Mouse (Mus musculus) midbrain, embryonic 15.5 days (tissue): Measurements from ENCODE around the gene Asic4. TPM values are rescaled to one million over a fixed set of nuclear protein-coding genes. Genes with fewer than 3 reads are reported as not detected.
A peak's percentile ranks its signal among the peaks of the same experiment; 100 is the strongest.

Source experiments
- ATAC-seq: fragments of 200-750 bp; cut with Nextera tagmentation; replicated peaks from 2 replicates; pipeline ENCODE4 v1.8.0; 2017; ENCODE audit warnings: moderate TSS enrichment
- H3K27ac ChIP-seq: fragments of 300-500 bp; sonication (generic); 2 replicates; pipeline ENCODE4 v1.5.1; 2015; ENCODE audit warnings: mild to moderate bottlenecking, inconsistent platforms
- H3K27me3 ChIP-seq: fragments of 300-500 bp; sonication (generic); replicated peaks from 2 replicates; pipeline ENCODE4 v1.6.1; 2015; ENCODE audit warnings: inconsistent platforms
- H3K36me3 ChIP-seq: fragments of 300-500 bp; sonication (generic); replicated peaks from 2 replicates; pipeline ENCODE4 v1.6.1; 2015; ENCODE audit warnings: inconsistent platforms
- H3K4me1 ChIP-seq: fragments of 300-500 bp; sonication (generic); 2 replicates; pipeline ENCODE4 v1.6.1; 2015; ENCODE audit warnings: inconsistent platforms
- H3K4me2 ChIP-seq: fragments of 300-500 bp; sonication (generic); 2 replicates; pipeline ENCODE4 v1.6.1; 2015; ENCODE audit warnings: inconsistent platforms, mild to moderate bottlenecking, moderate library complexity
- H3K4me3 ChIP-seq: fragments of 300-500 bp; sonication (generic); 2 replicates; pipeline ENCODE4 v1.5.1; 2015; ENCODE audit warnings: mild to moderate bottlenecking, inconsistent platforms
- H3K9ac ChIP-seq: fragments of 300-500 bp; sonication (generic); 2 replicates; pipeline ENCODE4 v1.6.1; 2015; ENCODE audit warnings: mild to moderate bottlenecking, inconsistent platforms
- H3K9me3 ChIP-seq: fragments of 300-500 bp; sonication (generic); 2 replicates; pipeline ENCODE4 v1.6.1; 2016; ENCODE audit warnings: inconsistent platforms
- WGBS: fragments of 180-500 bp; shearing (Covaris S2); methylation state at CpG from one replicate; pipeline ENCODE4 v1.1.7; 2015; ENCODE audit warnings: mixed read lengths; 5-methylcytosine and 5-hydroxymethylcytosine counted together
- polyA plus RNA-seq: library from polyadenylated mRNA; unstranded; fragments of >200 nt; fragmentation: Nextera tagmentation; extraction: Ambion mirVana; gene quantifications from 2 replicates; pipeline ENCODE4 v1.2.1, GENCODE M21; 2015

Asic4 gene
- polyA plus RNA-seq, 1 experiment from 2014 or later = 73.2 TPM

DNA sequence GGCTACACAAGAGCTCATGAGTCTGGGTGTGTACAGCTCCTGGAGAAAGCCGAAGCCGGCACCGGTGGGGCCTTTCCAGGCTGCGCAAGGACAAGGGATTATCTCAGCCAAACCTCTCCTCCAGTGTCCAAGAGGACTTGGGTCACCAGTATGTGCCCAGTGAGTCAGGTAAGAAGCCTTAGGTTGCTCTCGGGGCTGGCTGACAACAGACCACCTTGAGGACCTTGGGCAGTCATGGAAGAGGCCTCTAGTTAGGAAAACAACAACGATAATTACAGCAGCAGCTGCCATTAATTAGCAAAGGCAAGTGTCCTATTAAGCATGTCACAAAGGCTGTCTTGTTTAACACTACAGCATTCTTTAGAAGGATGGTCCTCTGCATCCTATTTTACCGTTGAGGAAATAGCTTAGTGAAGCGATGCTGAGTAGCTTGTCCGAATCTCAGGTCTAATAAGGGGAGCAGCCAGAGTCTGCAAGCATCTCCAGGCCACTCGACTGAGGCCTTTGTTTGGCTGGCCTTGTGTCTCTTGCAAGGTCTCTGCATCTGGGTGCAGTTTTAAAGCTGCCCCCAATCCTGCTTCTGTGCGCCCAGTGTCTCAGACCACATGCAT, 26.4 kb upstream of the Asic4 start:
- H3K4me1 ChIP-seq = peaks cover 21% of the 10 kb centered on the region
- no peak overlapping the region for H3K27ac ChIP-seq
- peaks cover 44% of the 10 kb centered on the region for H3K27me3 ChIP-seq
- 42% methylated on average over 11 of the region's 11 CpGs for WGBS
- H3K36me3 ChIP-seq = no peaks in the 10 kb centered on the region
- no peak overlapping the region for H3K4me3 ChIP-seq
- no peaks in the 10 kb centered on the region for H3K9me3 ChIP-seq
- no peak overlapping the region for H3K9ac ChIP-seq
- ATAC-seq = no peak
- peak overlapping the region; percentile 53 for H3K4me2 ChIP-seq

DNA sequence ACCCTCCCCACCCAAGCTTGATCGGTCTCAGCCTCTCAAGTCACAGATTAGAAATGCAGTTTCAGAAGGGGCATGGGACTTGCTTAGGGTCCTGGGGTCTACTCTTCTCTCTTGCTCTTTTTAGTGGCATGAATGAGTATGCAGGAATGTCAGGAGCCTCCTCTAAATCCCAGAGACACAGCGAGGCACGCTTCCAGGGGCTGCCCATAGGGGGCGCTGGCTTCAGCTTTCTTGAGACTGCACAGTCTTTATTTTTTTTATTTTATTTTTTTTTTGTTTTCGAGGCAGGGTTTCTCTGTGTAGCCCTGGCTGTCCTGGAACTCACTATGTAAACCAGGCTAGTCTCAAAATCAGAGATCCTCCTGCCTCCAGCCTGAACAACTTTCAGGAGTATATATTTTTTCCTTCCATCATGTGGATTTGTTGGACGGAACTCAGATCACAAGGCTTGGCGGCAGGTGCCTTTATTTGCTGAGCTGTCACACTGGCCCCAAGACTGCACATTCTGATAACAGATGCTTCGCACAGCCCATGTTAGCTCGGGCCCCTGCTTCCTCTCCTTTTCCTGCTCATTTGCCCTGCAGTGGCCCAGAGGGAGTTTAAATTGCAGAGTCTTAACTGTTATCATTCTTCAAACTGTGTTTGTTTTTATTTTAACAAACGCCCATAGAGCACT, 24.3 kb upstream of the Asic4 start:
- no peak overlapping the region for H3K27ac ChIP-seq
- H3K4me3 ChIP-seq = no peak overlapping the region
- ATAC-seq = no peak
- H3K9ac ChIP-seq = no peak overlapping the region
- peaks cover 34% of the 10 kb centered on the region for H3K27me3 ChIP-seq
- H3K9me3 ChIP-seq = no peaks in the 10 kb centered on the region
- WGBS = 33% methylated on average over 10 of the region's 10 CpGs
- H3K4me1 ChIP-seq = peaks cover 21% of the 10 kb centered on the region
- no peak overlapping the region for H3K4me2 ChIP-seq
- H3K36me3 ChIP-seq = no peaks in the 10 kb centered on the region

DNA sequence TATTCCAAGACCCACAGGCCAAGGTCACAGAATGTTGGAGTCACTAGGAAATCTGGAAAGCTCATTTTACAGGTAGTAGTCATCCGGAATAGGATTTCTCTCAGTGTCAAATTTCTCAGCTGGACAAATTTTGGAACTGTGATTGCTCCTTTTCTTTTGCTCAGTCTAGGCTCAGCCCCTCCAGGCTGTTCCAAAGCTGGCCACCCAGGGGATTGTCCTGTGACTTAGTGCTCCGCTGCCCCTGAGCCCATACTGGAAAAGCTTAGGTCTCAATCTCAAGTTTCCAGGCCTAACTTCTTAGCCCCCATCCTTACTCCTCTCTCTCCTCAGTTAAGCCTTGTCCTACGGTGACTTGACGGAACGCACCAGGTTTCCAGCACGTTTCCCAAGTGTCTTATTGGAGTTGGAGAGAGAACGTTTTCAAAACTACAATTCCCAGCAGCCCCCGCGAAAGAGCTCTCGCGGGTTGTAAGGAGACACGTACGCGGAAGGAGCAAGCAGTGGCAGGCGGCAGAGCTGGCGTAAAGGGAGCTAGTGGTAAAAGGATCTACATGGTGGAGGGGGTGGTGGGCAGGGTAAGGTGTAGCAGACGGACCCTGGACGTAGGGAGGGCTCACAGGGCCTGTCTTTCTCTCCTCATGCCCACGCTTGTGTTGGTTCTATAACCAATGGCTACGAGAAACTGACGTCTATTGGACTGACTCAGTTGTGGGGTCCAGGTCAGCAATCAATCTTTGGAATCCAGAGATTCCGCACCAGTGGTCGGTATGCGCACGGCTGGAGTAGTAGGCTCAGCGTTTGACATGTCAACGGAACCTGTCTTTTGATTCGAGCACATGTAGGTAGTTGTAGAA, 14.5 kb upstream of the Asic4 start, which contains the start of gene Gmppa:
TSS of gene Gmppa (plus strand) at position 456 of the 854 bp plus-strand sequence.
- peak; percentile 82 for ATAC-seq
- 6% methylated on average over 28 of the region's 28 CpGs for WGBS
- Histone ChIP-seq H3K36me3 (no peaks in the 10 kb centered on the region), H3K27ac (peak within 1 kb of the TSS; percentile 80), H3K4me2 (peak within 1 kb of the TSS; percentile 66), H3K4me1 (peaks cover 25% of the 10 kb centered on the region), H3K27me3 (no peaks in the 10 kb centered on the region), H3K9me3 (no peaks in the 10 kb centered on the region), H3K9ac (peak within 1 kb of the TSS; percentile 61), H3K4me3 (peak within 1 kb of the TSS; percentile 61)

DNA sequence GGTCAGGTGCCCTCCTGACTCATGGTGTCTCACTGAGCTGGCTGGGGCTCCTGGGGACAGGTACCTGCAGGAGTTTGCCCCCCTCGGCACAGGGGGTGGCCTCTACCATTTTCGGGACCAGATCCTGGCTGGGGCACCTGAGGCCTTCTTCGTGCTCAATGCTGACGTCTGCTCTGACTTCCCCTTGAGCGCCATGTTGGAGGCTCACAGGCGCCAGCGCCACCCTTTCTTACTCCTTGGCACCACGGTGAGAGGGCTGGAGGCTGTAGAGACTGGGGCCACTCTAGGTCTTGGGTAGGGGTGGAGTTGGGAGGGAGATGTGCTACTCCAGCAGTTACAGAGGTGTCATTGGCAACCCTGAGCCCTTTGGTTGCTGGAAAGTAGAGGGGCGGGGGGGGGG, 11.5 kb upstream of the Asic4 start:
- Histone ChIP-seq H3K4me1 (peaks cover 46% of the 10 kb centered on the region), H3K9ac (no peak overlapping the region)
- WGBS = 80% methylated on average over 8 of the region's 9 CpGs

DNA sequence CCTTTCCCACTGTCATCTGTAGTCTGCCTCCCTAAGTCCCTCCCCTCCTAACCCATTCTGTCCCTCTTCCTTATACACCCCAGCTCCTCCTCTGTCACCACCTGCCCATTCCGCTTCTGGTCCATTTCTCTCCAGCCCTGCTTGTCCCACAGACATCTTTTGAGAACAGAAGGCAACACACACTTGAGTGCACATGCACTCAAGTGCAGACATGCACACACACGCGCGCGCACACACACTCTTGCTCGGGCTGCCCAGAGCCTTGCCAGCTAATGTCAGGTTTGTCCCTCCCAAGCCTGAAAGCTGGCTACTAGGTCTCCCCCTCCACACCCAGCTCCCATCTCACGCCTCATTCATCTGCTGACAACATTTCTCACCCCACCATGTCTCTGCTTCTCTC, 9.6 kb upstream of the Asic4 start:
- Histone ChIP-seq H3K4me2 (no peak overlapping the region), H3K4me3 (no peak overlapping the region), H3K27ac (no peak overlapping the region), H3K9ac (no peak overlapping the region), H3K36me3 (no peaks in the 10 kb centered on the region), H3K27me3 (no peaks in the 10 kb centered on the region), H3K4me1 (peaks cover 61% of the 10 kb centered on the region), H3K9me3 (no peaks in the 10 kb centered on the region)
- no peak for ATAC-seq
- WGBS = 88% methylated on average over 7 of the region's 7 CpGs

More for the DNA sequence above, 11.5 kb upstream of the Asic4 start:
- ATAC-seq = no peak
- Histone ChIP-seq H3K4me3 (no peak overlapping the region), H3K27ac (no peak overlapping the region), H3K36me3 (no peaks in the 10 kb centered on the region), H3K27me3 (no peaks in the 10 kb centered on the region), H3K4me2 (no peak overlapping the region), H3K9me3 (no peaks in the 10 kb centered on the region)

DNA sequence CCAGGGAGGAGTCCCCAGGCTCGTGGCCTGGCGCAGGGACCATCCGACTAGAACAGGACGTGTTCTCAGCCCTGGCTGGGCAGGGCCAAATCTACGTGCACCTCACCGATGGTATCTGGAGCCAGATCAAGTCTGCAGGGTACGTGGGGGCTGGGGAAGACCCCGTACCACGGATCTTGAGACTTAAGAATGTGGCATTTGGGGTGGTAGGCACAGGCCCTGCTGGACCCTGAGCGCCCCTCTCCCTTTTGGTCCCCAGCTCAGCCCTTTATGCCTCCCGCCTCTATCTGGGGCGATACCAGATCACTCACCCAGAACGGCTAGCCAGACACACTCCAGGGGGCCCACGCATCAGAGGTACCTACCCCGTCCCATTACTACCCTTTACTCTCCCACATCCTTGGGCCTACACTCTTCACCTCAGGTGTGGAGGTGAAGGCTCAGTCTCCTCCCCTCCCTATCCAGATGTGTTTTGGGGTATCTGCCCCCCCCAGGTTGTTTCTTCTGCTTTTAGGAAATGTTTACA, 8.7 kb upstream of the Asic4 start:
- Histone ChIP-seq H3K4me3 (no peak overlapping the region), H3K9ac (no peak overlapping the region), H3K4me2 (no peak overlapping the region), H3K27me3 (no peaks in the 10 kb centered on the region), H3K27ac (no peak overlapping the region), H3K4me1 (peaks cover 65% of the 10 kb centered on the region), H3K36me3 (no peaks in the 10 kb centered on the region), H3K9me3 (no peaks in the 10 kb centered on the region)
- 80% methylated on average over 15 of the region's 15 CpGs for WGBS
- no peak for ATAC-seq

DNA sequence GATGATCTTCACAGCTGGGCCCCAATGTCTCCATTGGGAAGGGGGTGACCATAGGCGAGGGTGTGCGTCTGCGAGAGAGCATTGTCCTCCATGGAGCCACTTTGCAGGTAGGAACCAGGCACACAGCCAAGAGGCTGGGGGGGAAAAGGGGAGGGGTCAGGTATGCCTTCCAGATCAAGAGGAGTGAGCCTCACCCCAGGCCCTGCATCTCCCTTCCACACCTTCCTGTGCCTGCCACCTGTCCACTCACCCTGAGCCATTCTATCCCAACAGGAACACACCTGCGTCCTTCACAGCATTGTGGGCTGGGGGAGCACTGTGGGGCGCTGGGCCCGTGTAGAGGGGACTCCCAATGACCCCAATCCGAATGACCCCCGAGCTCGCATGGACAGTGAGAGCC, 8.1 kb upstream of the Asic4 start:
- Histone ChIP-seq H3K27me3 (no peaks in the 10 kb centered on the region), H3K4me2 (no peak overlapping the region), H3K9ac (no peak overlapping the region), H3K36me3 (no peaks in the 10 kb centered on the region), H3K4me3 (no peak overlapping the region), H3K27ac (peak overlapping the region; percentile 82; the same call in 1 of the 2 replicates), H3K9me3 (no peaks in the 10 kb centered on the region), H3K4me1 (peaks cover 65% of the 10 kb centered on the region)
- WGBS = 79% methylated on average over 9 of the region's 9 CpGs
- ATAC-seq = no peak

DNA sequence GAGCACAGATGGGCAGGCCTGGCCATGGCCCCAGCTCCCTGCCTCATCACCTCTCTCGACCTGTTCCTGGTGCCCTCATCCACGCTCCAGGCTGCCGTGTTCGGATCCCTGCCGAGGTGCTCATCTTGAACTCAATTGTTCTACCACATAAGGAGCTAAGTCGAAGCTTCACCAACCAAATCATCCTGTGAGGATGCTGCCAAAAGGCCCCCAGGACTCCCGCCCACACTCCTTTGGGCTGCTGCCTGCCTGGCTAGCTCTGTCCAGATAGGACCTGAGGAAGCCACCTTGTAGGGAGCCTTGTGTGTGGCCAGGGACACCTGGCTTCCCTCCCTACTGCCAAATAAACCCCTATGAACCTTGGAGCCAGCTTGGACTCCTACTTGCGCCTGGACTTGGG, 7.4 kb upstream of the Asic4 start:
- WGBS = 12% methylated on average over 8 of the region's 8 CpGs
- no peaks in the 10 kb centered on the region for H3K9me3 ChIP-seq
- peak overlapping the region; percentile 82 for H3K27ac ChIP-seq
- H3K36me3 ChIP-seq = no peaks in the 10 kb centered on the region
- no peaks in the 10 kb centered on the region for H3K27me3 ChIP-seq
- H3K9ac ChIP-seq = no peak overlapping the region
- no peak overlapping the region for H3K4me3 ChIP-seq
- ATAC-seq = no peak
- H3K4me1 ChIP-seq = peaks cover 67% of the 10 kb centered on the region
- H3K4me2 ChIP-seq = no peak overlapping the region

DNA sequence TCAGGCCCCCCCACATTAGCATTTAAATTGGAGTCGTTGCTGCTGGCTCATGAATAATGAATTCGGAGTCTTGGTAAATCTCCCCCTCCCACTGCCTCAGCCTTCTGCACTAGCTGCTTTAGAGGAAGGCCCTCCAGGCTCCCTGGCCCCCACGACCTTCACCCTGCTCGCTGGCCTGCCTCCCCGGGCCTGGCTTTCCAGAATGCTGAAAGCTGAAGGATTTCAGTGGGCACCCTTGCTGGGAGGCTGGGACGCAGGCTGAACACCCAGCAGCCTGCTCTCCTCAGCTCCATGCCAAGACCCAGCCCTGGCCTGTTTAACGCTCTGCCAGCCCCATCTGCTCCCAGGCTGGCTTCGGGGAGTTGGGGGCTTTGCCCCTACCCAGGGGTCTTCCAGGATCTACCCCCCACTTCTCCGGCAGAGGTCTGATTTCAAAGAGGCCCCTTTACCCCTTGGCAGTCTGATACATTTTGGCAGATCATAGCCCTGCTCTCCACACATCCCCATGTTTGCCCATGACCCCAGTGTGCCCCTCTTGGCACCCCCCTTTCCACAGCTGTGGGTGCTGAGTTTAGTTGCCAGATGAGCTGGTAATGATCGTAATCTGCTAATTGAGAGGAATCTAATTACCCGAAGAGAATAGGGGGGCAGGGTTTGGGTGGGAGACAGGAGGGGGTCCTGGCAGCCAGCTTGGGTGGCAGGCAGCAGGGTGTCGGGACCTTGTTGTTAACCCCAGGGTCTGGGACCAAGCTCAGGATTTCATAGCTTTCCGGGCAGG, 6.8 kb upstream of the Asic4 start:
- Histone ChIP-seq H3K4me3 (no peak overlapping the region), H3K36me3 (no peaks in the 10 kb centered on the region), H3K27ac (peak overlapping the region; percentile 82), H3K4me2 (peak overlapping the region; percentile 34), H3K9ac (no peak overlapping the region), H3K27me3 (no peaks in the 10 kb centered on the region), H3K4me1 (peaks cover 73% of the 10 kb centered on the region), H3K9me3 (no peaks in the 10 kb centered on the region)
- 11% methylated on average over 13 of the region's 13 CpGs for WGBS
- no peak for ATAC-seq

DNA sequence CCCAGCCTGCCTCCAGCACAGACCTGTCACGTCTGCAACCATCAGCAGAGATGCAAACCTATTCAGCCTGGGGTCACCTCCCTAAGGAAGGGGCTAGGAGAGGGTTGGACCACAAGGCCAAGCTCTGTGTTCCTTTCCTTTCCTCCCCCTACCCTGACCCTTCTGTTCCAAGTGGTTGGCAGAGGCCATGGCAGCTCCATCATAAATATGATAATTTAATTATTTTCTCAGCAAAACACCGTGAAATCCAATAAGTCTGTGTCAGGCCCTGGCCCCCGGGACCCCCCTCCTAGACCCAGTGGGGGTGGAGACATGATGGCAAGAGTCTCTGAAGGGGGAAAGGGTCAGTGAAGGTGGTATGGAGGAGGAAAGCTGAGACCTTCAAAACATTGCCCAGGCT, 6.0 kb upstream of the Asic4 start:
- Histone ChIP-seq H3K4me3 (no peak overlapping the region; the same call in 1 of the 2 replicates), H3K9ac (peak overlapping the region; percentile 1; the same call in 1 of the 2 replicates), H3K27ac (peak overlapping the region; percentile 82), H3K36me3 (no peaks in the 10 kb centered on the region), H3K27me3 (peaks cover 5% of the 10 kb centered on the region; the same call in 1 of the 2 replicates), H3K9me3 (no peaks in the 10 kb centered on the region), H3K4me2 (peak overlapping the region; percentile 34), H3K4me1 (peaks cover 76% of the 10 kb centered on the region)
- ATAC-seq = 0 out of 2 replicates have a peak, but pooled peaks have one; percentile 2
- WGBS = 23% methylated on average over 3 of the region's 3 CpGs

DNA sequence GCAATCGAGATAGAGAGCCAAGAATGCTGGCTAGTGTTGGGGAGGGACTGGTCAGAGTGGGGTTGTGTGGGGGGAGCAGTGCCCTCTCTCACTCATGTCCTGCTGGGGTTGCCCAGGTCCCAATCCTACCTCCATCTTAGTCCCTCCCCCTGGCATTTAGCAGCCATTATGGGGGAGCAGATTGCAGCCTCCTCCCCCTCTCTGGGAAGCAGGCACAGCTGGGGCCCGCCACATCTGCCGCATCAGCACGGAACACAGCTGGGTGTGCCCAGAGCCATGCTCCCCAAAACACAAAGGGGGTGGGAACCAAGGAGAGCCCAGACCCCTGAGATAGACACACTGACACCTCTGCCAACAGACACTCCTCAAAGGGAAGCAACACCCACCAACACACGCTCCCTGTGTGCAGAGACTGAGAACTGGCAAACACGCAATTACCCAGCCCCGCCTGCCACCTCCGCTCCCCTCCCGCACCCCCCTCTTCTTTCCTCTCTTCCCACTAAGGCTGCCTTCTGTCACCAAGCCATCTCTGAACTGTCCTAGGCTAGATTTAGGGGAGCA, 5.0 kb upstream of the Asic4 start:
- H3K4me1 ChIP-seq = peaks cover 84% of the 10 kb centered on the region
- 14% methylated on average over 9 of the region's 9 CpGs for WGBS
- no peaks in the 10 kb centered on the region for H3K36me3 ChIP-seq
- H3K9ac ChIP-seq = peak overlapping the region; percentile 16; the same call in 1 of the 2 replicates
- ATAC-seq = peak; percentile 17
- peaks cover 7% of the 10 kb centered on the region for H3K27me3 ChIP-seq
- peak overlapping the region; percentile 17 for H3K4me3 ChIP-seq
- H3K27ac ChIP-seq = peak overlapping the region; percentile 82
- no peaks in the 10 kb centered on the region for H3K9me3 ChIP-seq
- peak overlapping the region; percentile 34 for H3K4me2 ChIP-seq
